Mouse (Mus musculus) cerebellum, postnatal 10 days (tissue): Measurements from ENCODE around the gene Astn2.
A peak's percentile ranks its signal among the peaks of the same experiment; 100 is the strongest.

ENCODE experiments used
- DNase-seq, 2 experiments: peaks; one replicate each; pipeline ENCODE4 v3.0.0; 2021; ENCODE audit warnings: mixed read lengths in 2 of 2

The Astn2 gene

DNA sequence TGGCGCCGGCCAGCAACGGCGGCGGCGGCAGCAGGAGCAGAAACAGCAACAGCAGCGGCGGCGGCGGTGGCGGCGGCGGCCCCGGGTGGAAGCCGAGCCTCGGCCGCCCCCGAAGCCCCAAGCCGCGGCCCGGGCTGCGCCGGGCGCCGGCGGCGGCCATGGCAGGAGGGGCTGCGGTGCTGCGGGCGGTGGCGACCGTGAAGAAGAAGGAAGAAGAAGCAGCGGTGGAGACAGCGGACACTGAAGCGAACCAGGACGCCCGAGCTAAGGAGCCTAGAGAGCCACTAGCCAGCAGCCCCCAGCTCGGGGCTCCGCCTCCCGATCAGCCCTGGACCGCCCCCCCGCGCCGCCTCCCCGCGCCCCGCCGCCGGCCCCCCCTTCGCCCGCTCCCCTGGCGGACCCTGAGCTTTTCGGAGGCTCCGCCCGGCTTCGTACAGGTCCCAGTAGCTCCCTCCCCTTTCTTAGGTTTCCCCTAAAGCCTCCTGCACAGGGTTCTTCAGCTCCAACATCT, at the start of gene Astn2:
Gene Astn2, minus strand, starts transcription at position 411 of the 511 bp plus-strand sequence.
- peak; percentile 77 to 88 for DNase-seq

DNA sequence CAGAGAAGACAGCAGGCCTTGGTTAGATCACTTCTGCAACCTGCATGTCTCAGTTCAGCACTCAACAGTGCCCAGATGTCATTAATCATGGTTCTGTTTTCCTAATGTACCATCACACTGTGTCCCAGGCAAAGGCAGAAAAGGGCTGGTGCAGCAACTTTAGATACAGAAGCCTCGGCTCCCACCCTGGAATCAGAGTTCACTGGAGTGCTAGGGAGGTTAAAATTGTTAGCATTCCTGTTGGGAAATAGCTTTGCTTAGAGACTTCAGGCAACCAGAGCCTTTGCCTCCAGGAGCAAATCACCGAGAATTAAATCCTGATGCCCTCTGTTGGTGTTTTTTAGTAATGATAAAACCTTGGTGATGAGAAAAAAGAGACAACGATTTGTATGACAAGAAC, 45.7 kb upstream of the Astn2 start:
- peak; percentile 7 to 43 for DNase-seq

- no peak for DNase-seq
Measured at GRCm38 (mm10) chr4:66431256-66431655, 26.8 kb upstream of the Astn2 start.

- DNase-seq: peak; percentile 73 to 84
Measured at GRCm38 (mm10) chr4:66425804-66426203, 21.4 kb upstream of the Astn2 start.

DNA sequence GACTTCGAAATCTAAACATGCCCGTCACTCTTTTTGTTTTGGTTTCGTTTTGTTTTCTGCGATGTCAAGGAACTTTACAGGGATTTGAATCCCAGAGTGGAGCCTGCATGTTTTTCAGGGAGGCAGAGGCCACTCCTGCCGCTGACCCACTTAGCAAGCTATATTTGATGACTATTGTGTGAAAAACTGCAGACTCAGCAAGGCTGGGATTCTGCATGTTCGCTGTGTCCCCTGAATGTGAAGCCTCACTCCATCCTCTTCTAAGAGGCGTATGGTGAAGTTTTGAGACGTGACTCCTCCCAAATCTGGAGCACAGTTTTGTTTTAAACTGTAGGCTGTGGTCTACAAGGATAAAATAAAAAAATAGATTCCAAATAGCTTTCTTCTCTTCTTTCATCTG, 10.4 kb upstream of the Astn2 start:
- no peak for DNase-seq

DNA sequence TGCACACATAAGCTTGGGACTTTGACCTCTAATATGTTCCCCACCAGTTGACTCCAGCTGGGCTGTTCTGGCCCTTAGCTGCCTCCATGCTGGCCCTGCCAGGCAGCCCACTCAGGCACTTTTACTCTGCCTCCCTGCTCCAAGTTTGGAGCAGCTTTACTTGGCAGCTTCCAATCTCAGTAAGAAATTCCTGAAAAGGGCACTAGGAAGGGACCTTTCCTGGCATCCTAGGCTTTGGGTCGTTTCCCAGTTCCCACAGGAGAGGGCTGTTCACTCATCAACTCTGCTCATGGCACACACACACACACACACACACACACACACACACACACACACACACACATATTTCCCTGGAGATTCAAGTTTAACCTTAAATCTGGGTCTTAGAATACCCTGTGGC, 675 bp upstream of the Astn2 start:
- DNase-seq: peak; percentile 61 to 74

DNA sequence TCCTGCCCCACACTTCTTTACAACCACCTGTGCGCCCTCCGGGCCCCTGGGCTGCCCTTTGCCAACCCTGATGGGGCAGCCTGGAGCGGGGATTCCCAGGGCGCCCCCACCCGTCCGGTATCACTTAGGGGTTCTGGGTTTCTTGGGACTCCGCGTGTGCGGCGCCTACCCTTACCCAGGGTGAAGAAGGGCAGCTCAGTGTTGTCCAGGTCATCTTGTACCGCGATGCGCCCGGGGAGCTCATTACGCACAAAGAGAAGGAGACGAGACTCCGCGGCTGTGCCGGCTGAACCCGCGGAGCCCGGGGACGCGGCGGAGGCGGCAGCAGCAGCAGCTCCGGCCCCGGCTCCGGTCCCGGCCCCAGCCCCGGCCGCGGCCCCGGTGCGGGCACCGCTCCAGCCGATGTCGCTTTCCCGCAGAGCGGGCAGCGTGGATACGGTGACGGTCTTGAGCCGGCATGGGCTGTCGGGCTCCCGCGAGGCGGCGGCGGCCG, 657 bp downstream of the Astn2 start:
- peak; percentile 84 to 85 for DNase-seq

GRCm38 (mm10) chr4:66403116-66403707, 1.2 kb downstream of the Astn2 start:
- no peak for DNase-seq

DNA sequence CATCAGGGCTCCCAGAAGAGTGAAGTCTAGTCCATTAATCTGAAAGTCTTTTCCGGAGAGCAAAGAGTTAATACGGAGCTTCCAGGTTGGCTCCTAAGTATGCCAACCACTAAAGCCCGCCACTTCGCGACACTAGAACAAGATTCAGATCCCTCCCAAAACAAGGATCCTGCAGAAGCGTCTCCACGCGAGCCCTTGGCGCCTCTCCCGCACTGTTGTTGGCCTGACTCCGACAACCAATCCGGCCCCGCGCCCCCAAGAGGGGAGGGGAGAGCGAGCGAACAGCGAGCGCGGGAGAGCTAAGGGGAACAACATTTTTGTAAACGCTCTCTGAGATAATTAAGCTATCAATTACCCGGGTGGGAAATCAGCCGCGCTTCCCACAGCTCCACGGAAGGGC, 1.8 kb downstream of the Astn2 start:
- DNase-seq: peak; percentile 97 to 98

- peak; percentile 89 to 94 for DNase-seq
Measured at GRCm38 (mm10) chr4:66401186-66401681, 3.2 kb downstream of the Astn2 start.

DNA sequence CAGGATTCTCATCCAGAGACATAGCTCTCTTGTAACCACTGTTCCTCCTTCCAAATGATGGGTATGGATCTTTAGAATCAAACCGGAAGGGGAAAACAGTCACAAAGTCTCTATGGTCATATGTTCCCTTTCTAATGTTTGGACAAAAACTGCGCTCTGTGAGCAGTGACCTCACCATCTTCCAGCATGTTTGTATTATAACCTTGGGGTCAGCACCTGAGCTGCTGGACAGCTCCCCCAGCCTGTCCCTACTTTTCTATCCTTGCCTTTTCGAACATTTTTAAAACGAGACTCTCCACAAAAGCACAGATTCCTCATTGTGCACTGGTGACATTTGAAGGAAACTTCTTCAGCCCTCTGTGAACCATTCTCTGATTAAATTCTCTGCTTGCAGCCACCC, 5.3 kb downstream of the Astn2 start:
- DNase-seq: no peak

- peak; percentile 50 to 54 for DNase-seq
Measured at GRCm38 (mm10) chr4:66397216-66397615, 7.2 kb downstream of the Astn2 start.

DNA sequence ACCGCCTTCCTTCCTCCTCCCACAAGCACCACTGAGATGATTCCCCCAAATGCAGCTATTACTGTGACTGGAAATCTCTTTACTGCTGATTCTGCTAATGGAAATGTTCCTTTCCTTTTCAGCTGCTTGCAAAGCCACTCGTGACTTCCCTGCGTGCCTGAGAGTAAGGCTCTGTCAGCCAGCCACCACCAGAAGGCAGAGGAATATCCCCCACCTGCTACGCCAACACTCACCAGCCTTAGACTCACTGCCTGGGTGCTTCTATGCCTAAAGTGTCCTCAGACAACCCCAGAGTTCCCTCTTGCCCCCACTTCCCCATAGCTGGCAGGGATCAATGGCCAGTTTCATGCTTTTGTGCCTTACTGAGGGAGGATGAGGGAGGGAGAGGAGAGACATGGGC, 11.1 kb downstream of the Astn2 start:
- peak; percentile 56 to 57 for DNase-seq

DNA sequence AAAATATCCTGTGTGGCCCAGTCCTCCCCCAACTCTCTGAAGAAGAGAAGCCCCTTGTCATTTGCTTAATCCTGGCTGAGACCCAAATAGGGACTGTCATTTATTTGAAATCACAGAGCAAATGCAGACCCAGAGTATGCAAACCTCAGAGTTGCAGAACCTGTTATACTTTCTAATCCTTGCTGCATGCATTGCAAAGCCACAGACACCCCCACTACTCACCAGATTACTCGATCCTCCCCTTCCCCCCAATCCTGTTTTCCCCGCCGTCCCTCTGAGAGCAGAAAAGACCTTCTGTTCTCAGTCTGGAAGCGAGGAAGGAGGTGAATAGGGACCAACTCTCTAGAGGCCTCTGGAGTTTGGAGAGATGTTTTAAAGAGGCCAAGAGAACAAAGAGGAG, 13.9 kb downstream of the Astn2 start:
- DNase-seq: no peak

DNA sequence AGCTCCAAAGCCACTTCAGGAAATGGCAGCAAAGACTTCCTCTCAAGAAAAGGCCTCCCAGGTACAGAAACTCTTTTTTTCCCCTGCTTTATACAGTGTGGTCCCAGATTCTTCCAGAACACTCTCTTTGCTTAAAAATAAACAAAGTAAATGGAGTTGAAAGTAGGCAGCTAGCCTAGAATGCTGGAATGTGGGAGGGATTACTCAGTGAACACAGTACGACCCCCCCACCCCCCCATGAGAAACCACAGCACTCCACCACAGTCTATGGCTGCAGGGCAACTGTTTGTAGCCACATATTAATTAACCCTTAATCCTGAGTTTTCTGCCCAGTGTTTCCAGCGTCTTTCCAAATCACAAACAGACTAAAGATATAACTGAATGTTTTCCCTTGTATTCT, 25.8 kb downstream of the Astn2 start:
- no peak for DNase-seq

GRCm38 (mm10) chr4:66370557-66371071, 33.8 kb downstream of the Astn2 start:
- peak; percentile 57 to 58 for DNase-seq

DNA sequence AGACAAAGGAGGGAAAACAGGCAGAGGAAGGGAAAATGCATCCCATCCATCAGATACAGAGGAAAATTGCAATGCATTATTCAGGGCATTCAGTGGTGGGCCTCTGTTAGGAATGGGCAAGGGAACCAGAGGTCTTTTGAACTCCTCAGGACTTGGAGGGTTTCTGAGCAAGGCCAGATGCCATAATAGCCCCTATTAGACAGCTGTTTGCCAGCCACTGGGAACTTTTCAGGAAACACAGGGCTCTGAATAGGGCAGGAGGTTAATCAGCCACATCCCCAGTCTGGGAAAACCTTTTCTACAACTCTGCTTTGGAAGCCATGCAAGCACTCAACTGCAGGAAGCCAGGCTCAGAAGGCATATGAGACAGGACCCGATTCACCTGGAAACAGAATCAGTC, 38.9 kb downstream of the Astn2 start:
- no peak for DNase-seq

- no peak for DNase-seq
Measured at GRCm38 (mm10) chr4:66344632-66345031, 59.8 kb downstream of the Astn2 start.

DNA sequence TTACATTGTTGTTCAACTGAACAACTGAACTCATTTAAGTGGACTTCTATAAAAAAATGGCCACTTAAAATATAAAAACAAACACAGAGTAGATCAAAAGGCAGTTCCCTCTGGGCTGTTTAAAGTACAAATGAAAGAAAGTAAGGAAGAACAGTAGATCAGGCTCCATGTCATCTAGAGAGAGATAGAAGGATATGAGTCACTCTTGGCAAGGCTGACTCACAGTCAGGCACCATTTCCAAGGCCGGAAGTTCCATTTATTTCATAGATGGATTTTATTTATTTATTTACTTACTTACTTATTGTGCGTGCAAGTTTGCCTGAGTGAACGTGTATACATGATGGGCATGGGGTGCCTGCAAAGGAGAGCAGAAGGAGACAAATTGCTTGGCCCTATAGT, 67.0 kb downstream of the Astn2 start:
- no peak for DNase-seq

- peak; percentile 31 to 46 for DNase-seq
Measured at GRCm38 (mm10) chr4:66330600-66331285, 73.7 kb downstream of the Astn2 start.

DNA sequence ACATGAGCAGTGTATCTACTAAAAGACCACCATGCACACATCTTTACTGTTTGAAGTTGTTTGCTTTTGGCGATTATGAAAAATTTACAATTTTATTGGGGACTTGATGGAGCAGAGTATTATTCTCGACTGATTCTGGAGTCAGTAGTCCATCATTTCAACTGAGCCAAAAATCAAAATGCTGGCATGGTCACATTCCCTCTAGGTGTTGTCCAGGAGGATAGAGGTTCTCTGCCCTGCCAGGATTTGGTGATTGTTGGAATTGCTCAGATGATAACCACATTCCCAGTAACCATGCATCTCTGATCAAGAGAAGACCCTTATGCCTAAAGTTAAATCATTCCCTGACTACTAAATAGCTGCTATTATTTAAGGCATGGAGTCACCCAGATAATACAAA, 83.4 kb downstream of the Astn2 start:
- peak in 1 of 2 experiments; percentile 12 for DNase-seq

- DNase-seq: peak; percentile 45 to 62
Measured at GRCm38 (mm10) chr4:66314806-66315484, 89.5 kb downstream of the Astn2 start.

DNA sequence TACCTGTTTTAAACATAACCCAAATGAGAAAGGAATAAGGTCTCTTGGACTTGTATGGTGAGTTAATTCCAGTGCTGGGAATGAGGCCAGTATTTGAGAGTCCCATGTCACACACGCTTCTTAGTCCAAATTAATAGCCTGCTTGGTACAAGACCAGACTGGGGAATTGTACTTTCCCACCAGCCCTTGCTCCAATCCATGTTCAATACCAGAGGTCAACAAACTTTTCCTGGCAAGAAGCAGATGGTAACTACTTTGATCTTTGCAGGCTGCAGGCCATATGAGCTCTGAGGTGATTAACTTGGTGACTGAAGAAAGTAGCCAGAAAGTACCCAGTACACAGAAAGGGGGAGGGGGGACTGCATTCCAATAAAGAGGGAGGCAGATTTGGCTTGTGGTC, 91.7 kb downstream of the Astn2 start:
- peak; percentile 44 to 55 for DNase-seq
